Mouse (Mus musculus) myocyte (in vitro differentiated cells): ENCODE data around the gene Cracr2b. TPM values are rescaled to one million over a fixed set of nuclear protein-coding genes. Genes with fewer than 3 reads are reported as not detected.

Experiments
- H3K27me3 ChIP-seq: one replicate; pipeline ENCODE4 v1.6.1; 2011; ENCODE audit not compliant: control insufficient read depth, insufficient read depth, insufficient read length
- H3K36me3 ChIP-seq: one replicate; pipeline ENCODE4 v1.6.1; 2011; ENCODE audit not compliant: control insufficient read depth, insufficient read depth
- H3K4me2 ChIP-seq: one replicate; pipeline ENCODE4 v1.6.1; 2011; ENCODE audit warnings: low read depth, control low read depth
- H3K4me3 ChIP-seq: one replicate; pipeline ENCODE4 v1.5.1; 2011; ENCODE audit warnings: mild to moderate bottlenecking, control low read depth, moderate library complexity
- H3K79me2 ChIP-seq: one replicate; pipeline ENCODE4 v1.6.1; 2011; ENCODE audit not compliant: control insufficient read depth, insufficient read depth
- H3ac ChIP-seq: one replicate; pipeline ENCODE4 v1.6.1; 2011; ENCODE audit not compliant: control insufficient read depth, insufficient read length
- CEBPB ChIP-seq: IDR thresholded peaks from 2 replicates; pipeline ENCODE4 v1.6.1; 2011; ENCODE audit warnings: mild to moderate bottlenecking, moderate library complexity; ENCODE audit not compliant: poor library complexity, insufficient read depth, severe bottlenecking
- E2F4 ChIP-seq: IDR thresholded peaks from one replicate; pipeline ENCODE4 v1.6.1; 2011; ENCODE audit warnings: mild to moderate bottlenecking, control low read depth, moderate library complexity; ENCODE audit not compliant: insufficient read depth
- MAX ChIP-seq: IDR thresholded peaks from one replicate; pipeline ENCODE4 v1.6.1; 2011; ENCODE audit warnings: low read depth, mild to moderate bottlenecking, control low read depth
- MYOD1 ChIP-seq, 3 experiments: IDR thresholded peaks; one replicate each; pipeline ENCODE4 v1.6.1; 2011; ENCODE audit warnings: control low read depth in 2 of 3, low read depth in 2 of 3, mild to moderate bottlenecking in 2 of 3, moderate library complexity in 1 of 3; ENCODE audit not compliant: insufficient read length in 2 of 3, control insufficient read depth in 1 of 3
- MYOG ChIP-seq, 3 experiments: IDR thresholded peaks; one replicate each; pipeline ENCODE4 v1.6.1; 2011; ENCODE audit warnings: control low read depth in 2 of 3, low read depth in 2 of 3, mild to moderate bottlenecking in 2 of 3; ENCODE audit not compliant: insufficient read length in 2 of 3, control insufficient read depth in 1 of 3, insufficient read depth in 1 of 3
- POLR2A ChIP-seq: IDR thresholded peaks from one replicate; pipeline ENCODE4 v1.6.1; 2011; ENCODE audit warnings: low read depth, mild to moderate bottlenecking, control low read depth, moderate library complexity; ENCODE audit not compliant: insufficient read length
- POLR2AphosphoS2 ChIP-seq: IDR thresholded peaks from one replicate; pipeline ENCODE4 v1.6.1; 2011; ENCODE audit warnings: low read depth, control low read depth; ENCODE audit not compliant: insufficient read length
- REST ChIP-seq: IDR thresholded peaks from one replicate; pipeline ENCODE4 v1.6.1; 2011; ENCODE audit warnings: mild to moderate bottlenecking, control low read depth, moderate library complexity; ENCODE audit not compliant: insufficient read depth, insufficient read length
- SRF ChIP-seq: IDR thresholded peaks from one replicate; pipeline ENCODE4 v1.6.1; 2011; ENCODE audit warnings: low read depth; ENCODE audit not compliant: control insufficient read depth, insufficient read length
- TCF12 ChIP-seq: IDR thresholded peaks from one replicate; pipeline ENCODE4 v1.6.1; 2011; ENCODE audit warnings: mild to moderate bottlenecking, control low read depth; ENCODE audit not compliant: poor library complexity, insufficient read depth, severe bottlenecking
- TCF3 ChIP-seq: IDR thresholded peaks from one replicate; pipeline ENCODE4 v1.6.1; 2011; ENCODE audit warnings: low read depth, control low read depth; ENCODE audit not compliant: insufficient read length
- USF1 ChIP-seq: IDR thresholded peaks from one replicate; pipeline ENCODE4 v1.6.1; 2011; ENCODE audit warnings: low read depth, mild to moderate bottlenecking, control low read depth, moderate library complexity
- polyA plus RNA-seq: library from polyadenylated mRNA; unstranded; fragments of >200 nt; fragmentation: generic; extraction: Trizol; gene quantifications from one replicate; pipeline ENCODE4 v1.2.1, GENCODE M21; 2012; ENCODE audit warnings: missing spikeins

The Cracr2b gene
- polyA plus RNA-seq, 1 experiment, result 2.4 TPM

DNA sequence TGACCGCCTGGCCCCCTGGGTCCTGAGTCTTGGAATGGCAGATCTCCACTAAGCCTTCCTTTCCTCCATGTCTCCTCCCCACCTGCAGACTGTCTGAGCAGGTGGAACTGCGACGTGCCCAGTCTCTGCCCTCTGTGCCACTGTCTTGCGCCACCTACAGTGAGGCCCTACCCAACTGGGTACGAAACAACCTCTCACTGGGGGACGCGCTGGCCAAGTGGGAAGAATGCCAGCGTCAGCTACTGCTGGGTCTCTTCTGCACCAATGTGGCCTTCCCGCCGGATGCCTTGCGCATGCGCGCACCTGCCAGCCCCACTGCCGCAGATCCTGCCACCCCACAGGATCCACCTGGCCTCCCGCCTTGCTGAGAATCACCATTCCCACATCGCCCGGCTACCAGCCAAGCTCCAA, 1.6 kb upstream of the Cracr2b start:
- Histone ChIP-seq H3ac (no peak overlapping the region), H3K79me2 (no peaks in the 10 kb centered on the region), H3K27me3 (no peaks in the 10 kb centered on the region), H3K4me2 (no peak overlapping the region), H3K4me3 (no peak overlapping the region), H3K36me3 (no peaks in the 10 kb centered on the region)
- TF ChIP-seq POLR2AphosphoS2 (no peak), REST (no peak), MYOG (IDR thresholded peaks at IDR 0.05; ENCODE audit: control insufficient read depth in 1 of 3, insufficient read depth in 1 of 3, insufficient read length in 2 of 3, low read depth in 2 of 3) (no peak), POLR2A (peak; percentile 16)

DNA sequence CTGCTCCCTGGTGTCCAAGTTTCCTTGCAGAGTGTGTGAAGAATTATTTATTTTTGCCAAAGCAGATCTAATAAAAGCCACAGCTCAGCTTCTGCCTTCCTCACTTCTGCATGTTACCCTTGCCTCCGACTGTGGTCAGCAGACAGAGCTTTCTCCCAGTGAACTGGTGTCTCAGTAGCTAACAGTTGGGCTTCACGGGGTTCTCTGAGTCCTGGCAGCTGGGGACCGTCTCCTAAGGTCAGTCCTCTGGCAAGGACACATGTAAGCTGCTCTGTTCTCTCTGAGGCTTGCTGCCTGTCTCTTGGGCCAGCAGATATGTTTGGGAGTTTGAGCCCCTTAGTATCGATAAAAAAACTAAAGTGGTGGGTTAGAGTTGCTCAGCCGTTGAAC, 898 bp upstream of the Cracr2b start:
- H3K4me2 ChIP-seq, result no peak overlapping the region
- H3K4me3 ChIP-seq, result no peak overlapping the region
- no peaks in the 10 kb centered on the region for H3K36me3 ChIP-seq
- H3K79me2 ChIP-seq, result no peaks in the 10 kb centered on the region
- H3K27me3 ChIP-seq, result no peaks in the 10 kb centered on the region
- TF ChIP-seq TCF3 (no peak), MAX (no peak), REST (no peak), MYOG (IDR thresholded peaks at IDR 0.05; ENCODE audit: control insufficient read depth in 1 of 3, insufficient read depth in 1 of 3, insufficient read length in 2 of 3, low read depth in 2 of 3) (no peak), USF1 (no peak), MYOD1 (IDR thresholded peaks at IDR 0.05; ENCODE audit: control insufficient read depth in 1 of 3, insufficient read length in 2 of 3, low read depth in 2 of 3) (no peak), E2F4 (no peak), POLR2A (no peak), TCF12 (no peak), CEBPB (no peak), SRF (no peak), POLR2AphosphoS2 (no peak)
- no peak overlapping the region for H3ac ChIP-seq

DNA sequence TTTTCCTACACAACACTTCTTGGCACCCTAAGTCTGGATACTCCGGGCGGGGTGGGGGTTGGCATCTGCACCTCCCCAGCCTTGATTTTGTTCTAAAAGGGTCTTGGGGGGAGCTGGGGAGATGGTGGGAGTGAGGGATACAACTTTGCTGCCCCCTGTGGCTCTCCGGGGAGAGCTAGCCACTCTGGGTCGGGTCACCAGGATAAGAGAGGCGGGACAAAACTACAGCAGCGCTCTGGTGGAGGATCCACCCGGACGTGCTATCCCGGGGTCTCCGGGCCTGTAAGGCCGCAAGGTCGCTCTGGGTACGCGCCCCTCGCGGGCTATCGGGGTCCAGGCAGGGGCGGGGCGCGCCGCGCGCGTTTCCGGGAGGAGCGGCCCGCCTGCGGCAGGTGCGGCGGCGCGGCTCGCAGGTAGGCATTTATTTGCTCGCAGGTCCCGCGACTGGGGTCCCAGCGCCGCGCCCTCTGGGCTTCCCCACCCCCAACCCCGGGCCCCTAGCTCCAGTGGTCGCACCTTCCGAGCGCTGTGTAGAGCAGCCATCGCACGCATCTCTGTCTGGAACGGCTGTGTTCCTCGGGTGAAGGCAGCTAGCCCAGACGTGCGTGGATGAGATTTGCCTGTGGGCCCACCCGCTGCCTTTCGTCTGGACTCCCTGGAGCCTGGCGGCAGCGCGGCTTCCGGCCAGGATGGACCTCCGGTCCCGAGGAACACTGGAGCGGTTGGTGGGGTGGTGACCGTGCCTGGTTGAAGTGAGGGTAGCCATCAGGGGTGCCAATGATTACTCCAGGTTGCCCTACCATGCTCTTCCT, 833 bp downstream of the Cracr2b start:
- Histone ChIP-seq H3K79me2 (no peaks in the 10 kb centered on the region), H3ac (no peak overlapping the region), H3K4me2 (peak overlapping the region; percentile 12), H3K36me3 (no peaks in the 10 kb centered on the region), H3K27me3 (no peaks in the 10 kb centered on the region), H3K4me3 (no peak overlapping the region)
- TF ChIP-seq POLR2AphosphoS2 (peak; percentile 24), E2F4 (no peak)

DNA sequence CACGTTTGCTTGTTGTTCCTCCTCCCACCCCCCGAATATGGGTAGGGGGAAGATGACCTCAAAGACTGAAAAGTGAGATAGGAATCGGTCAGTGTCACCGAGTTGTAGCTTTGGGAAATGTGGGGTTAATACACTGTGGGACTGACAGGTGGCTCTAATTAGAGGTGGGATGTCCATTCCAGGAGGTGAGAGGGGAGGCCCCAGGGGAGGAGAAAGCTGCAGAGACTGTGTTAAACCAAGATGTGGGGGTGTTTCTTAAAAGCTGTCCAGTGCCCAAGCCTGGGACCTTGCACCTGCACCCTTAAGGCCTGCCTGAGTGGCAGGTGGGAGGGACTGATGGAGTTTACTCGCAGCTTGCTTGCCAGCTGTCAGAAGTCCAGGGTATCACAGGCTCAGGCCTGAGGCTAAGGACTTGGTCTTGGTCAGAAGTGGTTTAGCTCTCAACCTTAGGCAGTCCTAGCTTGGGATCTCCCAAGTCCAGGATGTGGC, 1.5 kb downstream of the Cracr2b start:
- Histone ChIP-seq H3K27me3 (no peaks in the 10 kb centered on the region), H3K36me3 (no peaks in the 10 kb centered on the region), H3K4me3 (no peak overlapping the region), H3K79me2 (no peaks in the 10 kb centered on the region), H3K4me2 (no peak overlapping the region), H3ac (no peak overlapping the region)
- no peak for TF ChIP-seq MYOG (IDR thresholded peaks at IDR 0.05; ENCODE audit: control insufficient read depth in 1 of 3, insufficient read depth in 1 of 3, insufficient read length in 2 of 3, low read depth in 2 of 3)
- no peak for TF ChIP-seq POLR2A
- TF ChIP-seq E2F4, result no peak
- TF ChIP-seq POLR2AphosphoS2, result no peak
- TF ChIP-seq REST, result no peak
- TF ChIP-seq CEBPB, result no peak
- TF ChIP-seq MAX, result no peak
- TF ChIP-seq TCF3, result no peak
- no peak for TF ChIP-seq SRF
- no peak for TF ChIP-seq USF1
- TF ChIP-seq TCF12, result no peak
- TF ChIP-seq MYOD1 (IDR thresholded peaks at IDR 0.05; ENCODE audit: control insufficient read depth in 1 of 3, insufficient read length in 2 of 3, low read depth in 2 of 3), result no peak

DNA sequence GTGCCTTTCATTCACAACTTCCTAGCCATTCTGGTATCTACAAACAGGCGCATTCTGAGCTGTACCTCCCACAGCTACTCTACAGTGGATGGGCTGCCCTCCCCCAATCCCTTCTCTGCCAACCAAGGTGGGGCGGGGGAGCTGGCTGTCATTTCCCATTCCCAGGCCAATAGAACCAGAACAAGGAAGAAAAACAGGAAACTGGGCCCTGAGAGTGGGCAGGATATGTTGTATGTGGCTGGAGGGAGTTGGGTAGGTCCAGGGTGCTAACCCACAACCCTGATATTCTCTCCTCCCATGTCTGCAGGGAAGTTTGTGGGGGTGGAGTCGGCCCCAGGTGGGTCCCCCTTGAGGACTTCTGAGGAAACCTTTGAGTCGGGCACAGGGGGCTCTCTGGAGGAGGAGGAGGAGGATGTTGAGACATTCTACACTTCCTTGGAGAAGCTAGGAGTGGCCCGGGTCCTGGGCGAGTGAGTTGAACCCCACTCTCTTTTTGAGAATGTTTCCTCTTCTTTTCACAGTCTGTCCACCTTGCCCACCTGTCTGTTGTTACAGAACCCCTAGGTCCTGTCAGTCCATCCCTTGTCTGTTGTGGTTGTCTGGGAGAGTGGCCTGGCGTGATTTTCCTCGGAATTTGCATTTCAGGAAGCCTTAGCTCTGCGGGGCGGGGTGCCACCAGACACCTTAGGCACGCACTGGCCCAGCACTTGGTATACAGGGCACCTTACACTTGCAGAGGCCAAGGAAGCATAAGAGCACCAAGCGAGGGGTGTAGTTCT, 3.1 kb downstream of the Cracr2b start:
- Histone ChIP-seq H3K36me3 (no peaks in the 10 kb centered on the region), H3K27me3 (no peaks in the 10 kb centered on the region), H3ac (no peak overlapping the region), H3K4me2 (no peak overlapping the region), H3K4me3 (no peak overlapping the region), H3K79me2 (peaks cover 2% of the 10 kb centered on the region)
- TF ChIP-seq SRF, result no peak
- TF ChIP-seq MYOD1 (IDR thresholded peaks at IDR 0.05; ENCODE audit: control insufficient read depth in 1 of 3, insufficient read length in 2 of 3, low read depth in 2 of 3), result no peak
- TF ChIP-seq MYOG (IDR thresholded peaks at IDR 0.05; ENCODE audit: control insufficient read depth in 1 of 3, insufficient read depth in 1 of 3, insufficient read length in 2 of 3, low read depth in 2 of 3), result no peak
- no peak for TF ChIP-seq E2F4
- no peak for TF ChIP-seq REST
